Mouse (Mus musculus) olfactory bulb, adult 2 months (tissue): ENCODE measurements around the gene 2200002D01Rik.

Experiments
- CTCF ChIP-seq: fragments of 200-500 bp; IDR thresholded peaks from 2 replicates; pipeline ENCODE4 v1.5.1; 2012; ENCODE audit warnings: low read depth, mild to moderate bottlenecking, low read length, moderate library complexity; ENCODE audit not compliant: insufficient read depth
- POLR2A ChIP-seq: fragments of 200-500 bp; IDR thresholded peaks from 2 replicates; pipeline ENCODE4 v1.6.1; 2012; ENCODE audit warnings: mild to moderate bottlenecking, low read depth, low read length, moderate library complexity; ENCODE audit not compliant: insufficient read depth

DNA sequence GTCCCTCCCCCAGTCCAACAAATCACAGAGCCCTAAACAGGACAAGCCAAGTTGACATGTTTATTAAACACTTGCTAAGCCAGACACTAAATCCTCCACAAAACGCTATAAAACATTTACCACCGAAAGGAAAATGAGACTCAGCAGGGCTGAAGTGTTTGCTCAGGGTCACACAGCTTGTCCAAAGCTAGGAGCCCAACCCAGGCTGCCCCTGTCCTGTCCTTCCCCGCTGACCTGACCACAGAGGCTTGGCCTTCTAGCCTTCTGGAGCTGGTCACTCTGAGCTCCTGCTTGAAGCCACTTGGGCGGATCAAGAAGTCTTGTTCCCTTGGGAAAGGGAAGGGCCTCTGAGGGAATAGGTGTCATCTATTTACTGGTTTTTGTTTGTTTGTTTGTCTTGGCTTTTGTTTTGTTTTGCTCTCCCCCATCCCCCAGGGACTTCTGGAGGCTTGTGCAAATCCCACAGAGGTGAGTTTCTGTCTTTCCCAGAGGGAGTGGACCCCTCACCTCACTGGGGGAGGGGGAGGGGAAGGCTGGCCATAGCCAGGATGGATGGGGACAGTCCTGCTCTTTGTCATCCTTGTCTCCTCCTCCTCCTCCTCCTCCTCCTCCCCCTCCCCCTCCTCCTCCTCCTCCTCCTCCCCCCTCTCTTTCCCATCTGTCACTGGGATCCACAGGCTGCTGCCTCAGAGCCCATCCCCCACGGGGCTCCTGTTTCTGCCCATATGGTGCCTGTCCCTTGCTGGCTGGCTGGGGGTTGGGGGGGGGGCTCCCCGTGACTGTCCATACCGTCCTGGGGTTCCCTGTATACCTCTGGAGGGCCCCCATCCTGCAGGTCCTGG is 43.6 kb upstream of the 2200002D01Rik start:
- no peak for TF ChIP-seq CTCF
- no peak for TF ChIP-seq POLR2A
